Mouse (Mus musculus) splenic B cell, adult 2 months (primary cell): ENCODE data around the gene Xpo5.

Source experiments
- DNase-seq: peaks from one replicate; pipeline ENCODE4 v3.0.0-alpha.2; 2011; ENCODE audit warnings: low read depth, low spot score
- H3K27me3 ChIP-seq: 2 replicates; pipeline ENCODE4 v1.6.1; 2012; ENCODE audit warnings: mild to moderate bottlenecking, low read length, moderate library complexity, mixed read lengths; ENCODE audit not compliant: control insufficient read depth, poor library complexity, insufficient read depth, severe bottlenecking
- H3K36me3 ChIP-seq: 2 replicates; pipeline ENCODE4 v1.6.1; 2012; ENCODE audit warnings: mild to moderate bottlenecking, low read length, moderate library complexity, mixed read lengths; ENCODE audit not compliant: control insufficient read depth, poor library complexity, insufficient read depth, severe bottlenecking

The Xpo5 gene

GRCm38 (mm10) chr17:46202421-46203071, at the start of gene Xpo5, which contains the start of gene Polh:
Gene Xpo5 (plus strand): TSS chr17:46202782.
Gene Polh (minus strand): TSS chr17:46202645.
- DNase-seq, result peak; percentile 96
- H3K27me3 ChIP-seq, result no peaks in the 10 kb centered on the region
- peaks cover 6% of the 10 kb centered on the region for H3K36me3 ChIP-seq

- peak; percentile 95 for DNase-seq
- H3K27me3 ChIP-seq, result no peaks in the 10 kb centered on the region
- H3K36me3 ChIP-seq, result peaks cover 4% of the 10 kb centered on the region; the same call in 1 of the 2 replicates
These were observed 49.5 kb upstream of the Xpo5 start, which contains the start of gene Mad2l1bp for GRCm38 (mm10) chr17:46152847-46153782. Gene Mad2l1bp (minus strand): TSS chr17:46153553.

GRCm38 (mm10) chr17:46154336-46154735, 48.2 kb upstream of the Xpo5 start:
- Histone ChIP-seq H3K36me3 (peaks cover 4% of the 10 kb centered on the region; the same call in 1 of the 2 replicates), H3K27me3 (no peaks in the 10 kb centered on the region)
- DNase-seq, result peak; percentile 46

DNA sequence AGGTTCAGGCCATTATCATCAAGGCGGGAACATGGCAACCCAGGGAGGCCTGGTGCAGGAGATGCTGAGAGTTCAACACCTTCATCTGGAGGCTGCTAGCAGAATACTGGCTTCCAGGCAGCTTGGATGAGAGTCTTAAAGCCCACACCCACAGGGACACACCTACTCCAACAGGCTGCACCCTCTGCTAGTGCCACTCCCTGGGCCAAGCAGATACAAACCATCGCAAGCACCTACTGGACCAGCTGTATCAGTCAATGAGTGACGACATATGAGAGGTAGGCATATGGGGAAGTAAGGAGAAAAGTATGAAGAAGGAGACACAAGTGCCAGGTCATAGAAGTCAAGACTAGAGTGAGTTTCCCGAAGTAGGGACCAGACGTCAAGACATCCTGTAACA, 45.9 kb upstream of the Xpo5 start:
- Histone ChIP-seq H3K27me3 (no peaks in the 10 kb centered on the region), H3K36me3 (no peaks in the 10 kb centered on the region)
- DNase-seq, result no peak

GRCm38 (mm10) chr17:46157131-46157530, 45.5 kb upstream of the Xpo5 start:
- DNase-seq, result no peak
- Histone ChIP-seq H3K27me3 (no peaks in the 10 kb centered on the region), H3K36me3 (no peaks in the 10 kb centered on the region)

DNA sequence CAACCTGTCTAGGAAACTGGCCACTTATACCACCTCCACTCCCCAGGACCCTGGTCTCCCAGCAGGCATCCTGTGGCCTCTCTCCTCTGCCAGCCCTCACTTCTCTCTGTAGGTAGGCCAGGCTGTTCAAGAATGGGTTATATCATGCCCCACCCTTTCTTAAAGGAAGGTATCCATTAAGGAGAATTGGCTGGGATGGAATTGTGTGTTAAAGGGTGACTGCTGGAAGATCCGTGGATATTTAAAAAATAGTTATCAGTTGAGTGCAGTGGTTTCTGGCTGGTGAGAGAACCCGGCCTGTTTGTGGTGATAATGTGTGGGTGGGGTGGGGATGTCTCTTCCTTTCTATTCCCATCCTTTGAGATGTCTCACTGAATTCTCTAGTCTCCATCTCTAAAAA, 43.3 kb upstream of the Xpo5 start:
- no peaks in the 10 kb centered on the region for H3K27me3 ChIP-seq
- DNase-seq, result no peak
- no peaks in the 10 kb centered on the region for H3K36me3 ChIP-seq

GRCm38 (mm10) chr17:46160090-46160662, 42.4 kb upstream of the Xpo5 start:
- DNase-seq, result peak; percentile 90
- Histone ChIP-seq H3K27me3 (no peaks in the 10 kb centered on the region), H3K36me3 (peaks cover 5% of the 10 kb centered on the region)

DNA sequence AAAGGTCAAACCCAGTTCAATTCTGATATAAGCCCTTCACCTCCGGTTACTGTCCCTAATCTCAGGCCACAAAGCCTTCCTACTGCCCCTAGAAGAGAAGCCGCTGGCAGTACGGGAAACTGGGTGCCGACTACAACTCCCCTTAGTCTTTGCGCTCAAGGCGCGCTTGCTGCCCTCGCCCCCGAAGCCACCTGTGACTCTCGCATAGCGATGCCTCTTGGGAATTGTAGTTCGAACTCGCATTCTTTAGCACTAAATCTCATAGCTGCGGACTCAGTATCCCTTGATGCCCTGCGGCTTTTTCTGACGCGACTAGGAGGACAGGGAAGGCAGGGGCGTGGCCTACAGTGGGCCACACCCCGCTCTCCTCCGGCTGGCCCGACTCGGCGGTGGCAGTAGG, 41.9 kb upstream of the Xpo5 start, which contains the start of gene Gtpbp2:
Gtpbp2 (plus strand) TSS at position 347 of the 400 bp plus-strand sequence.
- no peaks in the 10 kb centered on the region for H3K27me3 ChIP-seq
- H3K36me3 ChIP-seq, result peaks cover 9% of the 10 kb centered on the region
- peak; percentile 99 for DNase-seq

DNA sequence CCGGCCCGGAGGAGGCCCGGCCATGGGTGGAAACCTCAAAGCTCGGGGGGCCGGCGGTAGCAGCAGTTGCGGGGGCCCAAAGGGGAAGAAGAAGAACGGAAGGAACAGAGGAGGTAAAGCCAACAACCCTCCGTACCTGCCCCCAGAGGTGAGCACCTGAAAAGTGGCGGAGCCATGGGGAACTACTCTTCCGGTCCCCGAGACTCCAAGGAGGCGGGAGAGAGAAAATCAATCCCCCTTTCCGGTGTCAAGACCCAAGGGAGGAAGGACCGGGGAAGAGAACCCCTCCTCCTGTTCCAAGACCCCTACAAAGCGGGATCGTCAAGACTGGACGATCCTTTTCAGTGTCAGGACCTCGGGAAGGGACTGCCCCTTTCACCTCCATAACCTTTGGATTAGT, 41.4 kb upstream of the Xpo5 start:
- H3K27me3 ChIP-seq, result no peaks in the 10 kb centered on the region
- DNase-seq, result no peak
- peaks cover 9% of the 10 kb centered on the region for H3K36me3 ChIP-seq

GRCm38 (mm10) chr17:46161710-46162109, 40.9 kb upstream of the Xpo5 start:
- Histone ChIP-seq H3K36me3 (peaks cover 9% of the 10 kb centered on the region), H3K27me3 (no peaks in the 10 kb centered on the region)
- no peak for DNase-seq

DNA sequence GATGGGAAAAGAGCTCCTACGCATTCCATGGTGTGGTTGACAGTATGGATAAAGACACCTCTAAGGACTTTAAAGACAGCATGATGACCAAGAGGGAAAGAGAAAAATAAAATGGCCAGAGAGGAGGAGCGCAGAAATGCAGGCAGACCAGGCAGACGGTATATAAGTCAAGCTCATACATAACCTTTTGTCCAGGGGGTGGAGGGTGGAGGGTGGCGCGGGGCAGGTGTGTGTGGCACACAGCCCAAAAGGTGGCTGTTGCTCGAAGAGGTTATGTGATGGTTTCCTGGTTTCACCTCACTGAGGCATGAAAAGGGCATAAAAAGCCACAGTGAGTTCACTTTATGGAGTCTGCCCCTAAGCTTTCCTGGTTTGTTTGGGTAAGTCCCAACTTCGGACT, 40.0 kb upstream of the Xpo5 start:
- no peak for DNase-seq
- Histone ChIP-seq H3K36me3 (peaks cover 9% of the 10 kb centered on the region), H3K27me3 (no peaks in the 10 kb centered on the region)

DNA sequence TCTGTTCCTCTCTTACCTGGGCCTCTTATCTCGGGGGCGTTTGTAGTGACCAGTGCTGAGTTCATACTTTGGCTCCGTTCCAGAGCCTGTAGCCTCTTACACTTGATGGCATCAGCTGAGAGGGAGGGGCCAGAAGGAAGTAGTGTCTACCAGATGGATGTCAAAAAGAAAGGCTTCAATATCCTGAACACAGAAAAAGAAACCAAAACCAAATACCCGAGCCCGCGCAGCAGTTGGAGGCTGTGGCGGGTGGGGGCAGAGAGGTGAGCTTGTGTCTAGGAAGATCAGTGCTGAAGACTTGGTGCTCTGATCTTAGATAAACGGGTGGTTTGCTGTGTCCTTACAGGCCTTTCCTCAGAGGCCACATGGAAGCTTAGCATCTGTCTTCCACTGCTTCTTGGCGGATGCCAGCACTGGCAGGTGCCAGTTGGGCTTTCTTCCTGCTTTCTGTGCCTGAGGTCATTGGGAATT, 39.6 kb upstream of the Xpo5 start:
- DNase-seq, result peak; percentile 70
- H3K36me3 ChIP-seq, result peaks cover 11% of the 10 kb centered on the region
- H3K27me3 ChIP-seq, result no peaks in the 10 kb centered on the region

- no peak for DNase-seq
- Histone ChIP-seq H3K27me3 (no peaks in the 10 kb centered on the region), H3K36me3 (peaks cover 11% of the 10 kb centered on the region)
These were observed 38.3 kb upstream of the Xpo5 start for GRCm38 (mm10) chr17:46164301-46164700.

DNA sequence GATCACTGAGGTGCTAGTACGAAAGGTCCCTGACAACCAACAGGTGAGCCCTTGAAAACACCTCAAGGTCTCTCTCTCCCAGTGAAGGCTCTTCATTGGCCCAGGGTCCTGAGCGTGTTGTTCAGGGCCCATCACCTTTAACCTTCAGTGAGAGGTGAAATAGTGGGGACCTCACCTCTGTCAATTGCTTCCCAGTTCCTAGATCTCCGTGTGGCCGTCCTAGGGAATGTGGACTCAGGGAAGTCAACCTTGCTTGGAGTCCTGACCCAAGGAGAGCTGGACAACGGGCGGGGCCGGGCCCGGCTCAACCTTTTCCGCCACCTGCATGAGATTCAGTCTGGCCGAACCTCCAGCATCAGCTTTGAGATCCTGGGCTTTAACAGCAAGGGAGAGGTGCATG, 37.8 kb upstream of the Xpo5 start:
- no peak for DNase-seq
- H3K27me3 ChIP-seq, result no peaks in the 10 kb centered on the region
- H3K36me3 ChIP-seq, result peaks cover 11% of the 10 kb centered on the region

GRCm38 (mm10) chr17:46165460-46165859, 37.1 kb upstream of the Xpo5 start:
- no peak for DNase-seq
- H3K27me3 ChIP-seq, result no peaks in the 10 kb centered on the region
- peaks cover 11% of the 10 kb centered on the region for H3K36me3 ChIP-seq
